Mouse (Mus musculus): ENCODE results near the gene Nsl1. TPM values are rescaled to one million over a fixed set of nuclear protein-coding genes. Genes with fewer than 3 reads are reported as not detected.
A peak's percentile ranks its signal among the peaks of the same experiment; 100 is the strongest.
"Not testable (repeated sequence)": the region's sequence is repeated elsewhere in the genome, so short reads cannot be mapped to it uniquely, and the experiment has no call there.

The Nsl1 gene
- 17.0 and 18.8 TPM in 2 replicates for polyA plus RNA-seq (2015; fragmentation: Nextera tagmentation; extraction: Ambion mirVana)

GRCm38 (mm10) chr1:191062781-191063485 lies at the start of gene Nsl1, which contains the start of gene Tatdn3:
Nsl1 (plus strand) TSS chr1:191063012.
Tatdn3 (minus strand) TSS chr1:191062932.
- no peaks in the 10 kb centered on the region for H3K9me3 ChIP-seq
- peak within 1 kb of the TSS; percentile 77 for H3K9ac ChIP-seq
- WGBS = under 1% methylated on average over 56 of the region's 56 CpGs
- H3K4me3 ChIP-seq (replicated peaks) = peak within 1 kb of the TSS; percentile 89
- ATAC-seq = peak; percentile 92
- peaks cover 11% of the 10 kb centered on the region; the same call in 1 of the 2 replicates for H3K4me1 ChIP-seq (replicated peaks)
- no peaks in the 10 kb centered on the region for H3K27me3 ChIP-seq (replicated peaks)
- H3K4me2 ChIP-seq (replicated peaks) = peak within 1 kb of the TSS; percentile 74
- H3K36me3 ChIP-seq = peaks cover 11% of the 10 kb centered on the region; the same call in 1 of the 2 replicates
- peak within 1 kb of the TSS; percentile 59; the same call in 1 of the 2 replicates for H3K27ac ChIP-seq

GRCm38 (mm10) chr1:191014271-191014670 lies 48.5 kb upstream of the Nsl1 start:
- H3K36me3 ChIP-seq = peaks cover 10% of the 10 kb centered on the region
- no peaks in the 10 kb centered on the region for H3K27me3 ChIP-seq (replicated peaks)
- no peak for ATAC-seq
- H3K4me1 ChIP-seq (replicated peaks) = no peaks in the 10 kb centered on the region
- no peaks in the 10 kb centered on the region for H3K9me3 ChIP-seq
- H3K4me3 ChIP-seq (replicated peaks) = no peak overlapping the region
- H3K27ac ChIP-seq = no peak overlapping the region
- H3K4me2 ChIP-seq (replicated peaks) = no peak overlapping the region
- H3K9ac ChIP-seq = no peak overlapping the region
- 95% methylated on average over 3 of the region's 3 CpGs for WGBS

- Histone ChIP-seq H3K27me3 (replicated peaks) (no peaks in the 10 kb centered on the region), H3K36me3 (0 out of 2 replicates have a peak, but pooled peaks cover 5% of the 10 kb centered on the region), H3K9me3 (no peaks in the 10 kb centered on the region), H3K27ac (no peak overlapping the region), H3K4me1 (replicated peaks) (peaks cover 2% of the 10 kb centered on the region; the same call in 1 of the 2 replicates), H3K4me3 (replicated peaks) (no peak overlapping the region), H3K9ac (no peak overlapping the region), H3K4me2 (replicated peaks) (no peak overlapping the region)
- ATAC-seq = no peak
- WGBS = 88% methylated on average over 5 of the region's 5 CpGs
Observed at GRCm38 (mm10) chr1:191019803-191020202, 43.0 kb upstream of the Nsl1 start.

- no peak for ATAC-seq
- Histone ChIP-seq H3K4me2 (replicated peaks) (no peak overlapping the region), H3K9ac (no peak overlapping the region), H3K4me1 (replicated peaks) (peaks cover 7% of the 10 kb centered on the region), H3K9me3 (no peaks in the 10 kb centered on the region), H3K27ac (no peak overlapping the region), H3K27me3 (replicated peaks) (no peaks in the 10 kb centered on the region), H3K4me3 (replicated peaks) (no peak overlapping the region), H3K36me3 (0 out of 2 replicates have a peak, but pooled peaks cover 5% of the 10 kb centered on the region)
- WGBS = 85% methylated on average over 3 of the region's 3 CpGs
Observed at GRCm38 (mm10) chr1:191020217-191020924, 42.4 kb upstream of the Nsl1 start.

- no peak overlapping the region for H3K27ac ChIP-seq
- H3K4me3 ChIP-seq (replicated peaks) = no peak overlapping the region
- H3K4me2 ChIP-seq (replicated peaks) = no peak overlapping the region
- 88% methylated on average over 7 of the region's 7 CpGs for WGBS
- no peak for ATAC-seq
- H3K9ac ChIP-seq = no peak overlapping the region
- peaks cover 7% of the 10 kb centered on the region for H3K4me1 ChIP-seq (replicated peaks)
- H3K9me3 ChIP-seq = no peaks in the 10 kb centered on the region
- H3K27me3 ChIP-seq (replicated peaks) = no peaks in the 10 kb centered on the region
- 0 out of 2 replicates have a peak, but pooled peaks cover 5% of the 10 kb centered on the region for H3K36me3 ChIP-seq
Observed at GRCm38 (mm10) chr1:191021016-191021415, 41.8 kb upstream of the Nsl1 start.

- Histone ChIP-seq H3K4me3 (replicated peaks) (no peak overlapping the region), H3K4me2 (replicated peaks) (no peak overlapping the region), H3K27me3 (replicated peaks) (no peaks in the 10 kb centered on the region), H3K4me1 (replicated peaks) (peaks cover 12% of the 10 kb centered on the region), H3K9me3 (no peaks in the 10 kb centered on the region), H3K36me3 (0 out of 2 replicates have a peak, but pooled peaks cover 5% of the 10 kb centered on the region), H3K27ac (no peak overlapping the region), H3K9ac (no peak overlapping the region)
- WGBS = 73% methylated on average over 2 of the region's 2 CpGs
- ATAC-seq = no peak
Observed at GRCm38 (mm10) chr1:191023140-191023539, 39.7 kb upstream of the Nsl1 start.

- not testable (repeated sequence) for H3K27ac ChIP-seq; H3K4me2 ChIP-seq (replicated peaks); H3K27me3 ChIP-seq (replicated peaks); H3K36me3 ChIP-seq; H3K9me3 ChIP-seq; H3K9ac ChIP-seq; H3K4me3 ChIP-seq (replicated peaks); ATAC-seq
- 94% methylated on average over 6 of the region's 6 CpGs for WGBS
- H3K4me1 ChIP-seq (replicated peaks) = peaks cover 12% of the 10 kb centered on the region
Observed at GRCm38 (mm10) chr1:191023806-191024205, 39.0 kb upstream of the Nsl1 start.

GRCm38 (mm10) chr1:191025016-191026012 lies 37.5 kb upstream of the Nsl1 start:
- H3K4me2 ChIP-seq (replicated peaks) = peak overlapping the region; percentile 95
- H3K27ac ChIP-seq = peak overlapping the region; percentile 73
- H3K9me3 ChIP-seq = no peaks in the 10 kb centered on the region
- 3% methylated on average over 66 of the region's 69 CpGs for WGBS
- peak overlapping the region; percentile 84 for H3K9ac ChIP-seq
- H3K27me3 ChIP-seq (replicated peaks) = no peaks in the 10 kb centered on the region
- peak; percentile 39 for ATAC-seq
- 0 out of 2 replicates have a peak, but pooled peaks cover 3% of the 10 kb centered on the region for H3K36me3 ChIP-seq
- H3K4me1 ChIP-seq (replicated peaks) = peaks cover 12% of the 10 kb centered on the region
- H3K4me3 ChIP-seq (replicated peaks) = peak overlapping the region; percentile 86

- H3K4me2 ChIP-seq (replicated peaks) = peak within 1 kb of the TSS; percentile 95
- peak; percentile 98 for ATAC-seq
- H3K9me3 ChIP-seq = no peaks in the 10 kb centered on the region
- H3K27ac ChIP-seq = peak within 1 kb of the TSS; percentile 92
- peak within 1 kb of the TSS; percentile 84 for H3K9ac ChIP-seq
- H3K4me3 ChIP-seq (replicated peaks) = peak within 1 kb of the TSS; percentile 86
- H3K4me1 ChIP-seq (replicated peaks) = peaks cover 12% of the 10 kb centered on the region
- under 1% methylated on average over 49 of the region's 50 CpGs for WGBS
- H3K36me3 ChIP-seq = 0 out of 2 replicates have a peak, but pooled peaks cover 3% of the 10 kb centered on the region
- no peaks in the 10 kb centered on the region for H3K27me3 ChIP-seq (replicated peaks)
Observed at GRCm38 (mm10) chr1:191026021-191026713, 36.6 kb upstream of the Nsl1 start, which contains the start of gene Flvcr1. Flvcr1 (minus strand) TSS chr1:191026158.

- ATAC-seq = no peak
- H3K36me3 ChIP-seq = no peaks in the 10 kb centered on the region
- 68% methylated on average over 10 of the region's 10 CpGs for WGBS
- H3K9me3 ChIP-seq = no peaks in the 10 kb centered on the region
- no peaks in the 10 kb centered on the region for H3K27me3 ChIP-seq (replicated peaks)
- no peak overlapping the region for H3K4me3 ChIP-seq (replicated peaks)
- H3K27ac ChIP-seq = no peak overlapping the region
- no peak overlapping the region for H3K4me2 ChIP-seq (replicated peaks)
- peaks cover 7% of the 10 kb centered on the region for H3K4me1 ChIP-seq (replicated peaks)
- H3K9ac ChIP-seq = no peak overlapping the region
Observed at GRCm38 (mm10) chr1:191030182-191030581, 32.6 kb upstream of the Nsl1 start.

GRCm38 (mm10) chr1:191030922-191031425 lies 31.8 kb upstream of the Nsl1 start:
- not testable (repeated sequence) for ATAC-seq

More at GRCm38 (mm10) chr1:191030922-191031425, 31.8 kb upstream of the Nsl1 start:
- 65% methylated on average over 6 of the region's 6 CpGs for WGBS
- not testable (repeated sequence) for H3K9me3 ChIP-seq; H3K36me3 ChIP-seq; H3K4me1 ChIP-seq (replicated peaks); H3K9ac ChIP-seq; H3K27ac ChIP-seq; H3K27me3 ChIP-seq (replicated peaks); H3K4me3 ChIP-seq (replicated peaks); H3K4me2 ChIP-seq (replicated peaks)

Data from intestine, embryonic 15.5 days (tissue).